Mouse (Mus musculus) neural tube, embryonic 14.5 days (tissue): ENCODE results near the gene Qars. TPM values are rescaled to one million over a fixed set of nuclear protein-coding genes. Genes with fewer than 3 reads are reported as not detected.

ENCODE experiments used
- ATAC-seq: fragments of 200-750 bp; cut with Nextera tagmentation; 2 replicates; pipeline ENCODE4 v1.8.0; 2017; ENCODE audit warnings: low read depth, mild to moderate bottlenecking, moderate TSS enrichment, moderate library complexity
- H3K27ac ChIP-seq: fragments of 300-500 bp; sonication (generic); 2 replicates; pipeline ENCODE4 v1.5.1; 2014; ENCODE audit warnings: low read depth, mild to moderate bottlenecking, control low read depth, low read length, moderate library complexity, mixed read lengths
- H3K27me3 ChIP-seq: fragments of 300-500 bp; sonication (generic); 2 replicates; pipeline ENCODE4 v1.6.1; 2014; ENCODE audit warnings: low read length; ENCODE audit not compliant: control insufficient read depth, insufficient read depth
- H3K36me3 ChIP-seq: fragments of 300-500 bp; sonication (generic); 2 replicates; pipeline ENCODE4 v1.6.1; 2014; ENCODE audit warnings: low read length, mixed read lengths; ENCODE audit not compliant: control insufficient read depth, insufficient read depth
- H3K4me1 ChIP-seq: fragments of 300-500 bp; sonication (generic); 2 replicates; pipeline ENCODE4 v1.6.1; 2014; ENCODE audit warnings: low read length; ENCODE audit not compliant: control insufficient read depth, insufficient read depth
- H3K4me2 ChIP-seq: fragments of 300-500 bp; sonication (generic); 2 replicates; pipeline ENCODE4 v1.6.1; 2014; ENCODE audit warnings: mild to moderate bottlenecking, low read depth, low read length, control low read depth
- H3K4me3 ChIP-seq: fragments of 300-500 bp; sonication (generic); 2 replicates; pipeline ENCODE4 v1.5.1; 2014; ENCODE audit warnings: low read depth, low read length, control low read depth, mixed read lengths
- H3K9ac ChIP-seq: fragments of 300-500 bp; sonication (generic); replicated peaks from 2 replicates; pipeline ENCODE4 v1.6.1; 2014; ENCODE audit warnings: low read depth, mild to moderate bottlenecking, control low read depth, low read length, mixed read lengths
- H3K9me3 ChIP-seq: fragments of 300-500 bp; sonication (generic); 2 replicates; pipeline ENCODE4 v1.6.1; 2016; ENCODE audit warnings: low read length; ENCODE audit not compliant: control insufficient read depth
- WGBS: fragments of 180-500 bp; shearing (Covaris S2); extraction: QIAGEN DNeasy Blood & Tissue Kit; methylation state at CpG from one replicate; pipeline ENCODE4 v1.1.7; 2014; 5-methylcytosine and 5-hydroxymethylcytosine counted together
- polyA plus RNA-seq: library from polyadenylated mRNA; unstranded; fragments of >200 nt; fragmentation: Nextera tagmentation; extraction: Ambion mirVana; gene quantifications from 2 replicates; pipeline ENCODE4 v1.2.1, GENCODE M21; 2014

The Qars gene
- polyA plus RNA-seq, 1 experiment from 2014 or later: 75.6 TPM

DNA sequence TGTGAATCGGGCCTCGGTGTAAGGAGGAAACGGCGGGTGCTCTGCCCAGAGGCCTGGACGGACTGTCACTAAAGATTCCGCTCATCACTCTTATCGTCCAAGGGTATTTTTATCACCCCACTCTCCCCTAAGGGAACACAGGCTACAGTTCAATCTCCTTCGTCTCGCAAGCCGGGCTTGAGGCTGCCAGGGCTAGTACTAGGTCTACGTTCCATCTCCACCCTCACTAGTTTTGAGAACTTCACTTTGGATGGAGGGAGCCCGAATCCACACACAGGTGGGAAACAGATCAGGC lies 16.3 kb upstream of the Qars start:
- Histone ChIP-seq H3K9me3 (no peaks in the 10 kb centered on the region), H3K4me2 (peak overlapping the region; percentile 92), H3K27me3 (no peaks in the 10 kb centered on the region), H3K4me1 (peaks cover 17% of the 10 kb centered on the region), H3K27ac (peak overlapping the region; percentile 97), H3K36me3 (peaks cover 35% of the 10 kb centered on the region), H3K4me3 (peak overlapping the region; percentile 96), H3K9ac (peak overlapping the region; percentile 94)
- WGBS: 11% methylated on average over 12 of the region's 12 CpGs
- ATAC-seq: no peak

DNA sequence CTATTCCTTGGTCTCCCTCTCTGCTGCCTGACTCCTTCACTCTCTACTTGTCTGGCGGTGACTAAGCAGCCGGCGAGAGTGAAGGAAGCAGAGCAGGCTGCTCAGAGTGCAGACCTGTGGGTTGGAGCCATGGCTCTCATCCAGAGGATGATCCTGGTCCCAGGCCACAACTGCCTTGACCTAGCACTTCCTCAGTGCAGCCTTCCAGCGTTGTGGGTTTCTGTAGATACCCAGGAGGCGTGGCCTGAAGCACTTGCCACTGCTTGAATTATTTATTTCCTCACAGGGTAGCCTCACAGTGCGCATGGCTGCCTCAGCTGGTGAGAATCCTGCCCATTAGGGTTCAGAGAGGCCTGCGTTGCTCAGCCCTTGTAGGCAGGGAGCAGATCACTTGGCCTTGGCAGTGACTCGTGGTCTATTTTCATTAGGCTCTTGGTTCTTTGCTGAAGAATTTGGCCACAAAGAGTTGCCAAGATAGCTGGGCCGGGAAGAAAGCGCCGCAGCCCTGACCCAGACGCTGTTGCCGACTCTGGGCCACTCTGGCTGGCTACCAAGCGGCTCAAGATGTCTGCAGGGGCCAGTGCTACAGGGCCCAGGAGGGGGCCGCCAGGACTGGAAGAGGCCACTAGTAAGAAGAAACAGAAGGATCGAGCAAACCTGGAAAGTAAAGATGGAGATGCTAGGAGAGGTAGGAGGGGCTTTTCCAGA lies 15.3 kb upstream of the Qars start:
- peak overlapping the region; percentile 96 for H3K4me3 ChIP-seq
- no peak overlapping the region for H3K27ac ChIP-seq
- H3K4me2 ChIP-seq: peak overlapping the region; percentile 92
- no peak overlapping the region; the same call in 1 of the 2 replicates for H3K9ac ChIP-seq
- ATAC-seq: no peak
- H3K9me3 ChIP-seq: no peaks in the 10 kb centered on the region
- H3K4me1 ChIP-seq: peaks cover 17% of the 10 kb centered on the region
- no peaks in the 10 kb centered on the region for H3K27me3 ChIP-seq
- WGBS: 82% methylated on average over 16 of the region's 16 CpGs
- H3K36me3 ChIP-seq: peaks cover 45% of the 10 kb centered on the region

DNA sequence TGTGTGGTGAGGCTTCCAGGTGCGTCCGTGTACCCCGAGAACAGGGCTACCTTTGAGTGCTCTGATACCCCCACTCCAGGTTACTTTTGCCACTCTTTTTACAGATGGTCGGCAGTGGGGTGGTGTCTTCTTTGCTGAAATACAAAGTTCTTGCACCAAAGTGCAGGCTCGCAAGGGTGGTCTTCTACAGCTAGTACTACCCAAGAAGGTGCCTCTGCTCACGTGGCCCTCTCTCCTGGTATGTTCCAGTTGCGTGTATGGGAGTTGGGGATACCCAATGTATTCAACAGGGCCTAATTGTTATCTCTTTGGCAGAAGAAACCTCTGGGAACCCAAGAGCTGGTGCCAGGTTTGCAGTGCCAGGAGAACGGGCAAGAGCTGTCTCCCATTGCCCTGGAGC lies 14.3 kb upstream of the Qars start:
- peaks cover 54% of the 10 kb centered on the region for H3K36me3 ChIP-seq
- no peak overlapping the region for H3K4me2 ChIP-seq
- WGBS: 97% methylated on average over 8 of the region's 8 CpGs
- no peak for ATAC-seq
- no peaks in the 10 kb centered on the region for H3K9me3 ChIP-seq
- no peak overlapping the region for H3K27ac ChIP-seq
- H3K9ac ChIP-seq: no peak overlapping the region
- no peaks in the 10 kb centered on the region for H3K27me3 ChIP-seq
- peaks cover 17% of the 10 kb centered on the region for H3K4me1 ChIP-seq
- no peak overlapping the region for H3K4me3 ChIP-seq

DNA sequence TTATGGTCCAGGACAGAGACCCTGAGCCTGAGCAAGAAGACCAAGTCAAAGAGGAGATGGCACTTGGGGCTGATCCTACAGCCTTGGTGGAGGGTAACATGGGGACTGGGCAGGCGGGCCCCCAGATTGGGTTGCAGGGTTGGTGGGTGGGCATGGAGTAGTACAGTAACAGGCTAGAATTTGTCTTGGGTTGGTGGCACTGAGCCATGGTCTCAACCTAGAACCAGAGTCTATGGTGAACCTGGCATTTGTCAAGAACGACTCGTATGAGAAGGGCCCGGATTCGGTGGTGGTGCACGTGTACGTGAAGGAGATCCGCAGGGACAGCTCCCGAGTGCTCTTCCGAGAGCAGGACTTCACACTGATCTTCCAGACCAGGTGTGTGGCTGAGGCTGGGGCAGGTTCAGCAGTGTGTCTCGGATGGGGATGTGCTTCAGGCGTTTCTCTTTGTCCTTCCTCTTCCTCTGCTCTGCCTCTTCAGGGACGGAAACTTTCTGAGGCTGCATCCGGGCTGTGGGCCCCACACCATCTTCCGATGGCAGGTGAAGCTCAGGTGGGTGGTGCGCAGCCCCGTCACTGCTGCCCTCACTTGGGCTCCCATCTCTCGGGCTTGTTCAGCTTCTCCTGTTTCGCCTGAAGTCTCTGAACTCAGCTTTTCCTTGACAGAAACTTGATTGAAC lies 13.2 kb upstream of the Qars start:
- Histone ChIP-seq H3K9ac (no peak overlapping the region), H3K9me3 (no peaks in the 10 kb centered on the region), H3K27ac (no peak overlapping the region), H3K4me2 (no peak overlapping the region), H3K4me3 (no peak overlapping the region), H3K36me3 (peaks cover 65% of the 10 kb centered on the region), H3K27me3 (no peaks in the 10 kb centered on the region), H3K4me1 (peaks cover 17% of the 10 kb centered on the region)
- WGBS: 93% methylated on average over 19 of the region's 19 CpGs
- no peak for ATAC-seq

DNA sequence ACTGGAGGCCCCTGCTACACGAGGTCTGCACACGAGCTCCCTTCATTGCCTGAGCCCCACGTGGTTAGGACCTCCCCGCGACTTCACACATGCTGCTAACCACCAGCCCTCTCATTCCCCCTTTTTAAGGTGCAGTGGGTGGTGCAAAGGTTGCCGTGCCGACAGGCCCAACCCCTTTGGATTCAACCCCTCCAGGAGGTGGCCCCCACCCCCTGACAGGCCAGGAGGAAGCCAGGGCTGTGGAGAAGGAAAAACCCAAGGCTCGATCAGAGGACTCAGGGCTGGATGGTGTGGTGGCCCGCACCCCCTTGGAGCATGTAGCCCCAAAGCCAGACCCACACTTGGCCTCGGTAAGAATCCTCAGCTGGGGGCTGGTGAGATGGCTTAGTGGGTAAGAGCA lies 12.6 kb upstream of the Qars start:
- Histone ChIP-seq H3K9me3 (no peaks in the 10 kb centered on the region), H3K4me3 (no peak overlapping the region), H3K4me2 (no peak overlapping the region), H3K9ac (no peak overlapping the region), H3K27ac (no peak overlapping the region), H3K36me3 (peaks cover 71% of the 10 kb centered on the region), H3K4me1 (peaks cover 14% of the 10 kb centered on the region), H3K27me3 (no peaks in the 10 kb centered on the region)
- 85% methylated on average over 10 of the region's 10 CpGs for WGBS
- no peak for ATAC-seq

DNA sequence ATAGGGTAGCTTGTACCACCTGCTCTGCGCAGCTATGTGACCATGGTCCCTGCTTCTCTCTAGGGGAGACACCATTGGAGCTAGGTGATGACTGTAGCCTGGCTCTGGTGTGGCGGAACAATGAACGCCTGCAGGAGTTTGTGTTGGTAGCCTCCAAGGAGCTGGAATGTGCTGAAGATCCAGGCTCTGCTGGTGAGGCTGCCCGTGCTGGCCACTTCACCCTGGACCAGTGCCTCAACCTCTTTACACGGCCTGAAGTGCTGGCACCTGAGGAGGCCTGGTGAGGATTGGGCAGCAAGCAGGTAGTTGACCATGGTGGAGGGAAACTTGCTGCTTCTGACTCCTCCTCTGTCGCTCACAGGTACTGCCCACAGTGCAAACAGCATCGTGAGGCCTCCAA lies 8.3 kb upstream of the Qars start:
- Histone ChIP-seq H3K4me3 (no peak overlapping the region), H3K36me3 (peaks cover 81% of the 10 kb centered on the region), H3K9ac (no peak overlapping the region), H3K9me3 (no peaks in the 10 kb centered on the region), H3K27ac (no peak overlapping the region), H3K27me3 (no peaks in the 10 kb centered on the region), H3K4me1 (no peaks in the 10 kb centered on the region), H3K4me2 (no peak overlapping the region)
- no peak for ATAC-seq
- 96% methylated on average over 7 of the region's 7 CpGs for WGBS

DNA sequence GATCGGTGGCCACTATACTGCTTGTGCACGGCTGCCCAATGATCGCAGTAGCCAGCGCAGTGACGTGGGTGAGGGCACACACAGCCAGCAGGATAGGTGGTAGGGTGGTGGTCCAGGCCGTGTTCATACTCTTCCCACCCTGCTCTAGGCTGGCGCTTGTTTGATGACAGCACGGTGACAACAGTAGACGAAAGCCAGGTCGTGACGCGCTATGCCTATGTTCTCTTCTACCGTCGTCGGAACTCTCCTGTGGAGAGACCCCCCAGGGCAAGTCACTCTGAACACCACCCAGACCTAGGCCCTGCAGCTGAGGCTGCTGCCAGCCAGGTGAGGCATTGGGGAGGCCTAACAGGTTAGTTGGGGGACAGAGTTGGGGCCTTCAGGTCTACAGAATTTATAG lies 7.6 kb upstream of the Qars start:
- no peak overlapping the region for H3K4me2 ChIP-seq
- no peaks in the 10 kb centered on the region for H3K4me1 ChIP-seq
- H3K36me3 ChIP-seq: peaks cover 74% of the 10 kb centered on the region
- ATAC-seq: no peak
- H3K27ac ChIP-seq: no peak overlapping the region
- H3K9ac ChIP-seq: no peak overlapping the region
- no peak overlapping the region for H3K4me3 ChIP-seq
- no peaks in the 10 kb centered on the region for H3K9me3 ChIP-seq
- WGBS: 93% methylated on average over 15 of the region's 15 CpGs
- no peaks in the 10 kb centered on the region for H3K27me3 ChIP-seq

DNA sequence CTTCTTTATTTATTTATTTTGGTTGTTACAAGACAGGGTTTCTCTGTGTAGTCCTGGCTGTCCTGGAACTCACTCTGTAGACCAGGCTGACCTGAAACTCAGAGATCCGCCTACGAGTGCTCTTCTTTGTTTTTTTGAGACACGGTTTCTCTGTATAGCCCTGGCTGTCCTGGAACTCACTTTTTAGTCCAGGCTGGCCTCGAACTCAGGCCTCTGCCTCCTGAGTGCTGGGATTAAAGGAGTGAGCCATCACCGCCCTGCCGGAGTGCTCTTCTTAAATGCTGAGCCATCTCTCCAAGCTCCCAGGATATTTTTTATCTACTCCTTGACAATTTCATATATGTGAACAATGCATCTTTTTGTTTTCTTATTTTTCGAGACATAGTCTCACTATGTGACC lies 605 bp upstream of the Qars start:
- no peaks in the 10 kb centered on the region for H3K9me3 ChIP-seq
- no peak overlapping the region for H3K9ac ChIP-seq
- peaks cover 11% of the 10 kb centered on the region for H3K4me1 ChIP-seq
- no peak for ATAC-seq
- H3K27ac ChIP-seq: no peak overlapping the region
- WGBS: 93% methylated on average over 7 of the region's 7 CpGs
- H3K4me3 ChIP-seq: peak overlapping the region; percentile 61; the same call in 1 of the 2 replicates
- H3K36me3 ChIP-seq: peaks cover 16% of the 10 kb centered on the region; the same call in 1 of the 2 replicates
- no peaks in the 10 kb centered on the region for H3K27me3 ChIP-seq
- H3K4me2 ChIP-seq: peak overlapping the region; percentile 84

DNA sequence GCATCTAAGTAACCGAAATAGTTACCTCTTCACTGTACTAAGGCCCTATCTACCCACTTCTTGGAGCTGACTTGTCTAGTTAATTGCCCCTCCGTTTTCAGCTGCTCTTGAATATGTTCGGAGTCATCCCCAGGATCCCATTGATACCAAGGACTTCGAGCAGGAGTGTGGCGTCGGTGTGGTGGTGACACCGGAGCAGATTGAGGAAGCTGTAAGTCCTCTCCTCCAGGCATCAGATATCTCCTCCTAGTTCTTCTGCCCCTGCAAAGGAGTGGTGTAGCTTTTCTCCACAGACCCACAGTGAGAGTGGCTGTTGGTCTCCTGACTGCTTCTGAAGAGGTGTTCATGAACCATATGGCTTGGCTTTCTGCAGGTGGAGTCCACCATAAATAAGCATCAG lies 1.3 kb downstream of the Qars start:
- Histone ChIP-seq H3K36me3 (peaks cover 21% of the 10 kb centered on the region), H3K4me2 (peak overlapping the region; percentile 84), H3K4me3 (peak overlapping the region; percentile 61; the same call in 1 of the 2 replicates), H3K27me3 (no peaks in the 10 kb centered on the region), H3K9me3 (no peaks in the 10 kb centered on the region), H3K4me1 (peaks cover 11% of the 10 kb centered on the region), H3K9ac (no peak overlapping the region), H3K27ac (no peak overlapping the region)
- WGBS: 87% methylated on average over 7 of the region's 7 CpGs
- no peak for ATAC-seq
